Mouse (Mus musculus) midbrain, embryonic 10.5 days (tissue): ENCODE data around the gene Pafah2. TPM values are rescaled to one million over a fixed set of nuclear protein-coding genes. Genes with fewer than 3 reads are reported as not detected.
A peak's percentile ranks its signal among the peaks of the same experiment; 100 is the strongest.
"Not testable (repeated sequence)": the region's sequence is repeated elsewhere in the genome, so short reads cannot be mapped to it uniquely, and the experiment has no call there.

Source experiments
- DNase-seq: peaks from one replicate; pipeline ENCODE4 v3.0.0-alpha.2; 2017; ENCODE audit warnings: low spot score
- H3K27ac ChIP-seq: fragments of 300-500 bp; sonication (generic); replicated peaks from 2 replicates; pipeline ENCODE4 v1.5.1; 2016; ENCODE audit warnings: mild to moderate bottlenecking
- H3K27me3 ChIP-seq: fragments of 300-500 bp; sonication (generic); 2 replicates; pipeline ENCODE4 v1.6.1; 2016; ENCODE audit warnings: low read depth, mild to moderate bottlenecking; ENCODE audit not compliant: poor library complexity, severe bottlenecking
- H3K36me3 ChIP-seq: fragments of 300-500 bp; sonication (generic); 2 replicates; pipeline ENCODE4 v1.6.1; 2016; ENCODE audit warnings: mild to moderate bottlenecking, moderate library complexity
- H3K4me1 ChIP-seq: fragments of 300-500 bp; sonication (generic); 2 replicates; pipeline ENCODE4 v1.6.1; 2016
- H3K4me3 ChIP-seq: fragments of 300-500 bp; sonication (generic); 2 replicates; pipeline ENCODE4 v1.5.1; 2016; ENCODE audit warnings: mild to moderate bottlenecking, moderate library complexity
- H3K9me3 ChIP-seq: fragments of 300-500 bp; sonication (generic); replicated peaks from 2 replicates; pipeline ENCODE4 v1.6.1; 2016; ENCODE audit warnings: mild to moderate bottlenecking
- WGBS: fragments of 180-500 bp; shearing (Covaris S2); methylation state at CpG from one replicate; pipeline ENCODE4 v1.1.7; 2016; 5-methylcytosine and 5-hydroxymethylcytosine counted together
- polyA plus RNA-seq: library from polyadenylated mRNA; unstranded; fragments of >200 nt; fragmentation: Nextera tagmentation; extraction: Ambion mirVana; gene quantifications from 2 replicates; pipeline ENCODE4 v1.2.1, GENCODE M21; 2016

Gene Pafah2
- polyA plus RNA-seq, 1 experiment from 2014 or later = 7.2 TPM

DNA sequence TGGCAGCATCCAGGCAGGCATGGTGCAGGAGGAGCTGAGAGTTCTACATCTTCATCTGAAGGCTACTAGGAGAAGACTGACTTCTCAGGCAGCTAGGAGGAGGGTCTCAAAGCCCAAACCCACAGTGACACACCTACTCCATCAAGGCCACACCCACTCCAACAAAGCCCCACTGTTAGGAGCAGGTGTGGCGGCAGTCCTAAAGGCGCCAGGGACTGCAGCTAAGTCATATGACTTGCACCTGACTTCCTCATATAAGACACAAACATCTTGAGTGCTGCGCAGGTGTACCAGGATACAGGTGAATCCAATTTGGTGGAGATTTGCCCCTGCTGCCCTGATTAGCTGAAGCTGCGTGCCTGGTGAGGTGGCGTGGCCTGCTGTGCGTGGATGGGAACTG, 12.4 kb upstream of the Pafah2 start, which contains the start of gene Extl1:
Extl1 (minus strand) TSS at position 101 of the 400 bp plus-strand sequence.
- WGBS = 97% methylated on average over 2 of the region's 6 CpGs
- H3K36me3 ChIP-seq, H3K4me1 ChIP-seq, H3K9me3 ChIP-seq, H3K27me3 ChIP-seq, H3K4me3 ChIP-seq, H3K27ac ChIP-seq, DNase-seq: not testable (repeated sequence)

DNA sequence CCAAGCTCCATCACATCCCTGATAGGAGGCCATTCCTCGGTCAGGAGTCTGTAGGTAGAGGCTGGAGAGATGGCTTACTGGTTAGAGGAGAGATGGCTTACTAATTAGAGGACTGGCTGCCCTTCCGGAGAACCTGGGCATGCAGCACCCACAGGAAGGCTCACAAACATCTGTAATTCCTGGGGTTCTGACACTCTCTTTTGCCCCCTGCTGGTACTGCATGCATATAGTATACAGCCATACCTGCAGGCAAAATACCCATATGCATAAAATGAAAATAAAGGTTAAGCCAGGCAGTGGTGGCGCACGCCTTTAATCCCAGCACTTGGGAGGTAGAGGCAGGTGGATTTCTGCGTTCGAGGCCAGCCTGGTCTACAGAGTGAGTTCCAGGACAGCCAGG, 8.9 kb upstream of the Pafah2 start:
- peaks cover 1% of the 10 kb centered on the region for H3K4me1 ChIP-seq
- H3K4me3 ChIP-seq = no peak overlapping the region
- H3K36me3 ChIP-seq = no peaks in the 10 kb centered on the region
- H3K27me3 ChIP-seq = no peaks in the 10 kb centered on the region
- no peak overlapping the region for H3K27ac ChIP-seq
- no peak for DNase-seq
- H3K9me3 ChIP-seq = peaks cover 6% of the 10 kb centered on the region; the same call in 1 of the 2 replicates
- WGBS = 76% methylated on average over 6 of the region's 6 CpGs

DNA sequence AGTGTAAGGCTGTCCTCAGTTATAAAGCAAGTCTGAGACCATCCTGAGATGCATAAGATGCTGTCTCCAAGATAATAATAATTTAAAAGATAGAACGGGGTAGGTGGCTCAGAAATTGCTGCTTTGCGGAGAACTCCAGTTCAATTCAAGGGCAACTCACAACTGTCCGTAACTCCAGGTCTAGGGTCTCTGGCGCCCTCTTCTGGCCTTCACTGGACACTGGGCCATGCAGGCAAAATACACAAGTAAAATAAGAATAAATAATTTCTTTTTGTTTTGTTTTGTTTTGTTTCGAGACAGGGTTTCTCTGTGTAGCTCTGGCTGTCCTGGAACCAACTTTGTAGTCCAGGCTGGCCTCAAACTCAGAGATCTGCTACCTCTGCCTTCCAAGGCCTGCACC, 7.7 kb upstream of the Pafah2 start:
- Histone ChIP-seq H3K27me3 (no peaks in the 10 kb centered on the region), H3K4me1 (peaks cover 12% of the 10 kb centered on the region), H3K9me3 (peaks cover 6% of the 10 kb centered on the region; the same call in 1 of the 2 replicates), H3K36me3 (no peaks in the 10 kb centered on the region), H3K27ac (no peak overlapping the region), H3K4me3 (no peak overlapping the region)
- DNase-seq = peak; percentile 72
- 26% methylated on average over 5 of the region's 5 CpGs for WGBS

DNA sequence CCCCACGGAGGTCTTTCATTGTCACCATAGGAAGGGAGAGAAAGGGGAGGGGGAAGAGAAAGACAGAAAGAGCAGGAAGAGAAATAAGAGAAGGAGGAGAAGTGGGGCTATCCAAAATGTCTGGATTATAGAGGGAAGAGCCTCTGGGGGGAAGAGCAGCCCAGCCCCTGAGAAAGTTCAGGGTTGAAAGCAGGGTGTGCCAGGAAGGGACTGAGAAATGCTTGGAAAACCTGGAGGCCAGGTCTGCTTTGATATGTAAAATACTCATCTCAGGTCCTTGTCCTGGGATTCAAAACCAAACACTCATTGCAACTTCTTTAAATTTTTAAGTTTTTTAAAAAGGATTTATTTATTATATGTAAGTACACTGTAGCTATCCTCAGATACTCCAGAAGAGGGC, 4.5 kb upstream of the Pafah2 start:
- 93% methylated on average over 1 of the region's 1 CpGs for WGBS
- no peak for DNase-seq

DNA sequence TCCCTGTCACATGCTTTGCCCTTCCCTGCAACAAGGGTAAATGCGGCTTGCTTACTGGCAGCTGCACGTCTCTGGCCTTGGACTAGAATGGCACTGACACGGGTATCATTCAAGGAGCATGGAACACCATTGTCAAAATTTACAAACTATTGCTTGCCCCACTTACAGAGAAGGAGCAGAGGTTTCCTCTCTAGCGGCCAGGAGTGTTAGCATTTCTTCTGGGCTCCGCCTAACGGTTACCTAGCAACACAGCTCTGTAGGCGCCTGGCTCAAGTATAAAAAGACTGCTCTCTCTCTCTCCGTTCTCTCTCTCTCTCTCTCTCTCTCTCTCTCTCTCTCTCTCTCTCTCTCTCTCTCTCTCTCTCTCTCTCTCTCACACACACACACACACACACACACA, 3.5 kb upstream of the Pafah2 start:
- no peaks in the 10 kb centered on the region for H3K27me3 ChIP-seq
- peak overlapping the region; percentile 64 for H3K27ac ChIP-seq
- H3K36me3 ChIP-seq = no peaks in the 10 kb centered on the region
- H3K4me1 ChIP-seq = peaks cover 29% of the 10 kb centered on the region
- 20% methylated on average over 8 of the region's 8 CpGs for WGBS
- H3K4me3 ChIP-seq = 0 out of 2 replicates have a peak overlapping the region, but pooled peaks have one; percentile 26
- peaks cover 6% of the 10 kb centered on the region; the same call in 1 of the 2 replicates for H3K9me3 ChIP-seq
- DNase-seq = peak; percentile 35

More for the DNA sequence above, 4.5 kb upstream of the Pafah2 start:
- Histone ChIP-seq H3K27ac (no peak overlapping the region), H3K4me1 (peaks cover 19% of the 10 kb centered on the region), H3K27me3 (no peaks in the 10 kb centered on the region), H3K4me3 (no peak overlapping the region), H3K36me3 (no peaks in the 10 kb centered on the region), H3K9me3 (peaks cover 6% of the 10 kb centered on the region; the same call in 1 of the 2 replicates)

DNA sequence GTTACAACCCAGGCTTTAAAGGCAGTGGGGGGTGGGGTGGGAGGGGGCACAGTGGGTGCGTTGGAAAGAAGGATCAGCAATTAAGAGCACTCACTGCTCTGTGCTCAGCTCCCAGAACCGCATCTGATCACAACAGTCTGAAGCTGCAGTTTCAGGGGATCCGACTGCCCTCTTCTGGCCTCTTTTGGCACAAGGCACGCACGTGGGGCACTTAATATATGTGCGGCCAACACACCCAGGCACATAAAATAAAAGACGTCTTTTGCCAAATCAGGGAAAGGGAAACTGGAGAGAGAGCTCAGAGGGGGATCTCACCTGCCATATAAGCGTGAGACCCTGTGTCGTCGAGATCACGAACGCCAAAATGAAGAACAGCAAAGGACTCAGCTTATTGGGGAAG, 3.1 kb upstream of the Pafah2 start:
- peak; percentile 33 for DNase-seq
- H3K4me3 ChIP-seq = 0 out of 2 replicates have a peak overlapping the region, but pooled peaks have one; percentile 26
- no peaks in the 10 kb centered on the region for H3K36me3 ChIP-seq
- WGBS = 24% methylated on average over 12 of the region's 12 CpGs
- no peaks in the 10 kb centered on the region for H3K27me3 ChIP-seq
- peaks cover 6% of the 10 kb centered on the region; the same call in 1 of the 2 replicates for H3K9me3 ChIP-seq
- H3K4me1 ChIP-seq = peaks cover 29% of the 10 kb centered on the region
- H3K27ac ChIP-seq = peak overlapping the region; percentile 64

DNA sequence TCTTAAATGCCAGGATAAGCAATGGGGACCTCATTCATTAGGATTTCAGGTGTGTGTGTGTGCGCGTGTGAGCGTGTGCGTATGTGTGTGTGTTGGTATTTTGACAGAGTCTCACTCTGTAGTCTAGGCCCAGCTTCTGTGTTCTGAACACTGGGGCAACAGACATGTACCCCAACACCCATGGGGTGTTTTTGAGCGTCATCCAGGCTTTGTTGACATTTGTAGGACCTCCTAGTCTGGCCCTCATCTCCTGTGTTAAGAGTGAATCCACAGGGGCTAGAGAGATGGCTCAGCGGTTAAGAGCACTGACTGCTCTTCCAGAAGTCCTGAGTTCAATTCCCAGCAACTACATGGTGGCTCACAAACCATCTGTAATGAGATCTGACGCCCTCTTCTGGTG, 978 bp upstream of the Pafah2 start:
- H3K27ac ChIP-seq = peak overlapping the region; percentile 84; the same call in 1 of the 2 replicates
- WGBS = 95% methylated on average over 7 of the region's 7 CpGs

DNA sequence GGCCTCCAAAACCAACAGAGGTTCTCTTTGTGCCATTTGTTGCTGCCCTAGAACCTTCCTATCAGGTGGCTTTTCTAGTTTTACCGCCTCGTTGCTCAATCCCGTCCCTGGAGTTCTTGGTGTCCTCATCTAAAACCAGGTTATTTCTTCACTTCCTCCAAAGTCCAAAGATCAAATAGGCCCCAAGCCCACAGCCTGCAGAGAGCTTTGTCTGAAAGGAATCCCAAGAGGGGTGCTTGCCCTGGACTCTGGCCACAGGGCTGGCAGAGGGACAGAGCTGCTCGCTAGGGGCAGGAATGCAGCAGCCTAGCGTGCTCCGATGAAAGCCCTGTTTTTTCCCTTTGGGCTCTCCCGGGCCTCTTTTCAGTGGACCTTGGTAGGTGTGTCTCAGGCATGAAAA, 1.0 kb downstream of the Pafah2 start:
- peaks cover 51% of the 10 kb centered on the region for H3K4me1 ChIP-seq
- no peak for DNase-seq
- H3K27me3 ChIP-seq = peaks cover 3% of the 10 kb centered on the region; the same call in 1 of the 2 replicates
- no peaks in the 10 kb centered on the region for H3K36me3 ChIP-seq
- peak overlapping the region; percentile 81 for H3K27ac ChIP-seq
- H3K4me3 ChIP-seq = peak overlapping the region; percentile 61
- H3K9me3 ChIP-seq = no peaks in the 10 kb centered on the region
- WGBS = 42% methylated on average over 7 of the region's 7 CpGs

More for the DNA sequence above, 978 bp upstream of the Pafah2 start:
- Histone ChIP-seq H3K36me3 (no peaks in the 10 kb centered on the region), H3K4me3 (no peak overlapping the region), H3K27me3 (no peaks in the 10 kb centered on the region), H3K4me1 (peaks cover 32% of the 10 kb centered on the region), H3K9me3 (peaks cover 6% of the 10 kb centered on the region; the same call in 1 of the 2 replicates)
- DNase-seq = no peak

DNA sequence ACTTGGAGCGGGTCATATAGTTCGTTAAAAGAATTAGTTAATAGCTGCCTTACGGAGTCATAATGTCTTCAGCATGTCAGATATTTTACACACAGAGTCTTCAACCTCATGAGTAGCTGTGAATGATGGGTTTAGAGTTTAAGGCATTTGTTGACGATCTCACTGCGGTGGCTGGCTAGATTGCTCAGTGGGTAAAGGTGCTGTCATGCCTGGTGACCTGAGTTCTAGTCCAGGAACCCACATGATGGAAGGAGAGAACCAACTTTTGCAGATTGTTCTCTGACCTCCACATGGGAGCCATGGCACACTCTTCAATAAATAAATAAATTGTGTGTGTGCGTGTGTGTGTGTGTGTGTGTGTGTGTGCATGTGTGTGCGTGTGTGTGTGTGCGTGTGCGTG, 1.6 kb downstream of the Pafah2 start:
- H3K27me3 ChIP-seq = peaks cover 6% of the 10 kb centered on the region; the same call in 1 of the 2 replicates
- H3K9me3 ChIP-seq = no peaks in the 10 kb centered on the region
- no peak overlapping the region for H3K27ac ChIP-seq
- H3K36me3 ChIP-seq = no peaks in the 10 kb centered on the region
- H3K4me1 ChIP-seq = peaks cover 47% of the 10 kb centered on the region
- 91% methylated on average over 9 of the region's 9 CpGs for WGBS
- no peak overlapping the region for H3K4me3 ChIP-seq
- no peak for DNase-seq

DNA sequence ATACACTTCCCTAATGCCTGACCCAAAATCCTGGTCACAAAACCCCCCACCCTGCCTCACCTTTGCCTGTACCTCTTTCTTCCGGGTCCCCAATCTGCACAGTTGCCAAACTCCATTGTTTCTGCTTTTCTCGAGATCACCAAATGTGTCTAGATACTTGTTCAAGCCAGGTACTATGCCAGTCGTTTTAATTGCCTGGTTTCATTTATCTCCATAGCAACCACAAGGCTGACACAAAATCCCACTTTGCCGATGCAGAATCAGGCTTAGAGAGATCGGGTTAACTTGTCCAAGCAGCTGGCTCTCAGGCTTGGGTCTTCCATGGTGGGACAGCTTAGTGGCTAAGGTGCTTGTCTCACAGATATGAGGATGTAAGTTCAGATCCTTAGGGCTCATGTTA, 4.1 kb downstream of the Pafah2 start:
- no peaks in the 10 kb centered on the region for H3K36me3 ChIP-seq
- H3K4me1 ChIP-seq = peaks cover 56% of the 10 kb centered on the region

DNA sequence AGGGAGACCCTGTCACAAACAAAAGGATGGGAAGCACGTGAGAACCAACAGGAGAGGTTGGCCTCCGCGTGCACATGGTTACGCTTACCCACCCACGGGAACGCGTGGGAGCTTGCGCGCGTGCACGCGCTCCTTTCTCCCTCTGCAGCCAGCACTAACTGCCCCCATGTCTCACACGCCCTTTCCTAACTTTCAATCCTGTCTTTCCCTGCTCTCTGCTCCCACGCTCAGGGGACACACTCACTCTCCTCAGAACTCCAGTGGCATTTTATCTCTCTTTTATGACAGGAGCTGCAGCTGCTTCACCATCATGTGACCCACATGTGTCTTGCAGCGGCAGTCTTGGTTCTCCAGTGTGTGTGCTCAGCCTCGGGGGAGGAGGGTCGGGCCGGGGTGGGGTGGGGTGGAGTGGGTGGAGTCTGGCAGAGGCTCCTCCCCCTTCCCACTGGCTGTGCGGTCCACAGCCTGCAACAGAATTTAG, 5.1 kb downstream of the Pafah2 start:
- H3K36me3 ChIP-seq = no peaks in the 10 kb centered on the region
- peak overlapping the region; percentile 48 for H3K4me3 ChIP-seq
- H3K27me3 ChIP-seq = peaks cover 6% of the 10 kb centered on the region; the same call in 1 of the 2 replicates
- H3K4me1 ChIP-seq = peaks cover 53% of the 10 kb centered on the region
- no peaks in the 10 kb centered on the region for H3K9me3 ChIP-seq
- WGBS = 11% methylated on average over 19 of the region's 19 CpGs
- peak; percentile 61 for DNase-seq
- H3K27ac ChIP-seq = peak overlapping the region; percentile 46

More for the DNA sequence above, 4.1 kb downstream of the Pafah2 start:
- Histone ChIP-seq H3K27ac (no peak overlapping the region), H3K27me3 (peaks cover 6% of the 10 kb centered on the region; the same call in 1 of the 2 replicates), H3K9me3 (no peaks in the 10 kb centered on the region), H3K4me3 (no peak overlapping the region)
- DNase-seq = no peak
- 37% methylated on average over 5 of the region's 5 CpGs for WGBS

DNA sequence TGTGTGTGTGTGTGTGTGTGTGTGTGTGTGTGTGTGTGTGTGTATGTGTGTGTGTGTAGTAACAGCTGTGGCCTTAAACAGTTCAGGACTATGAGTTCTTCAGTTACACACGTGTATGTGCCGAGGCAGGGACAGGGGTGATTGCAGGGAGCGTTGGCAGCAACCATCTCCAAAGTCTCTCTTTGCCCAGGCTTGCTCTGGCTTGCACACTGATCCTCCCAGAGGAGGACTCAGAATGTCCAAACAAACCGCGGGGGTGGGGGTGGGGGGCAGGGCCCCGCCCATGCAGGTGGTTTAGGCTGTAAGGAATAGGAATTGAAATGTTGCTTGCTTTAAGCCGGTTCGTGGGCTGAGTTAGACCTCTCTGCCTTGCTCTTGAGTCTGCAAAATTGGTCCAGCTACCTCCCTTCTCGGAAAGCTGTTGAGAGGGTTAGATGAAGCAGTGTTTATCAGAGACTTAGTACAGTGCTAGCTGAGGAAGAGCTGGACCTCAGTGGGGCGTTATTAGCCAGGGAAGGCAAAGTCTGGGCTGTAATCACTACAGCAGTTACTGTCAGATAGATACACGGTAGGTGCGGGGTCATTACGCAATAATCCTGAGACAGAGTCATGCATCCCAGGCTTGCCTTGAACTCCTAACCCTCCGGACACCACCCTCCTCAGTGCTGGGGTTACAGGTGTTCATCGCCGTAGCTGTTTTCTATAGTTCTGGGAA, 5.9 kb downstream of the Pafah2 start:
- Histone ChIP-seq H3K4me3 (peak overlapping the region; percentile 48; the same call in 1 of the 2 replicates), H3K9me3 (no peaks in the 10 kb centered on the region), H3K27me3 (peaks cover 6% of the 10 kb centered on the region; the same call in 1 of the 2 replicates), H3K27ac (peak overlapping the region; percentile 46; the same call in 1 of the 2 replicates), H3K4me1 (peaks cover 46% of the 10 kb centered on the region), H3K36me3 (no peaks in the 10 kb centered on the region)
- 69% methylated on average over 16 of the region's 16 CpGs for WGBS
- DNase-seq = no peak
